Mouse (Mus musculus) left cerebral cortex, adult 2 months (tissue): ENCODE data around the gene Pfkl. TPM values are rescaled to one million over a fixed set of nuclear protein-coding genes. Genes with fewer than 3 reads are reported as not detected.

Source experiments
- DNase-seq, 2 experiments: peaks; one replicate each; pipeline ENCODE4 v3.0.0; 2021 to 2022; ENCODE audit warnings: low spot score in 2 of 2, mixed read lengths in 1 of 2; ENCODE audit errors: extremely low spot score in 1 of 2
- H3K27ac ChIP-seq: fragments of 200-600 bp; 2 replicates; pipeline ENCODE4 v1.8.1; 2022
- H3K4me3 ChIP-seq: fragments of 200-600 bp; 2 replicates; pipeline ENCODE4 v1.8.1; 2022
- CTCF ChIP-seq: fragments of 200-600 bp; IDR thresholded peaks from 2 replicates; pipeline ENCODE4 v1.8.1; 2022; ENCODE audit warnings: antibody characterized with exemption, mild to moderate bottlenecking, moderate library complexity
- intact Hi-C: fragments of 180-260 bp; cut with DNase I; formaldehyde crosslinking; loops from one replicate; pipeline ENCODE4 v1.15.1; 2025
- long read RNA-seq, 2 experiments: library from polyadenylated mRNA; stranded (forward); transcript quantifications; one replicate each; pipeline ENCODE4 v2.0.0; 2021; ENCODE audit warnings: borderline mapping rate in 2 of 2
- total RNA-seq, 2 experiments: library from RNA; stranded (reverse); gene quantifications; 2 replicates each; pipeline ENCODE4 v1.2.3; 2021

Gene Pfkl
- total RNA-seq: 100 to 1,000 TPM; 141 to 149 TPM
- long read RNA-seq, experiment 1, transcript Pfkl-201 (22 exons, 3,730 nt): major isoform, 471 of 525 reads
- long read RNA-seq, experiment 1, partial matches to known transcripts: 30 of 525 reads
- long read RNA-seq, experiment 1, other reads (novel, unspliced or antisense): 24 of 525 reads
- long read RNA-seq, experiment 2, transcript Pfkl-201 (22 exons, 3,730 nt): major isoform, 292 of 331 reads
- long read RNA-seq, experiment 2, partial matches to known transcripts: 23 of 331 reads
- long read RNA-seq, experiment 2, other reads (novel, unspliced or antisense): 14 of 331 reads

DNA sequence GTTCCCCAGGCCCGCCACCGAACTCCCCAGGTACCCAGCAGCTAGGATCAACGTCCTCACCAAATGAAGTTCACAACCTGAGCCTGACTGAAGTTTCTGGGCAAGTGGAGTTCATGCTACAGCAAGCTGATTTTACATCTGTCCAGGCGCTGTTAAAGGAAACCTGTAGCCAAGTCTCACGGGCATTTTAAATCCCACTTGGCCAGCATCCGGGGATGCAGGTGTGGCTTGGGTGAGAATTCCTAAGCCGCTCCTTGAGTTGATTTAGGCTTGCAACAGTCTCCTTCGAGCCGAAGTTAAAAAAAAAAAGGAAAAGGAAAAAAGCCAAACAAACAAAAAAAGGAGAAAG, at the start of gene Pfkl:
Pfkl (minus strand) TSS at position 139 of the 349 bp plus-strand sequence.
- no peak for TF ChIP-seq CTCF
- DNase-seq: no peak
- intact Hi-C loops: loop anchor here (2.0 to 10.0 kb wide), 3 partner anchors 25 to 385 kb away; partner anchors contain the start of gene Ube2g2
- peak within 1 kb of the TSS; percentile 85 for H3K4me3 ChIP-seq
- H3K27ac ChIP-seq: peak within 1 kb of the TSS; percentile 99

DNA sequence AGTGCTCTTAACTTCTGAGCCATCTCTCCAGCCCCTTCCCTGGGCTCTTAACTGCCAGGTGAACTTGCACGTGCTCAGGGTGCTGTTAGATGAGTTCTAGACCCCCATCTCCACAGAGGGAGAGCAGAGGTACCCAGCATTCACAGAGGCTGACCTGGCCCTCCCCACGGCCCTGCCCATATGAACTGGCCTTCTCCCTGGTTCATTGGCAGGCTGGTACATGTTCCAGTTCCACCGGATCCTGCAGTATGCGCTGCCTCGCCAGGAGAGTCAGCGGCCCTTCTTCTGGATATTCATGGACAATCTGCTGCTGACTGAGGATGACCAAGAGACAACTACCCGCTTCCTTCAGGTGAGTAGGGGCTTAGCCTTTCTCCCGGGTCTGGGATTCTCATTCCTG, 47.2 kb upstream of the Pfkl start:
- intact Hi-C loops: no loop called here
- no peak for DNase-seq

DNA sequence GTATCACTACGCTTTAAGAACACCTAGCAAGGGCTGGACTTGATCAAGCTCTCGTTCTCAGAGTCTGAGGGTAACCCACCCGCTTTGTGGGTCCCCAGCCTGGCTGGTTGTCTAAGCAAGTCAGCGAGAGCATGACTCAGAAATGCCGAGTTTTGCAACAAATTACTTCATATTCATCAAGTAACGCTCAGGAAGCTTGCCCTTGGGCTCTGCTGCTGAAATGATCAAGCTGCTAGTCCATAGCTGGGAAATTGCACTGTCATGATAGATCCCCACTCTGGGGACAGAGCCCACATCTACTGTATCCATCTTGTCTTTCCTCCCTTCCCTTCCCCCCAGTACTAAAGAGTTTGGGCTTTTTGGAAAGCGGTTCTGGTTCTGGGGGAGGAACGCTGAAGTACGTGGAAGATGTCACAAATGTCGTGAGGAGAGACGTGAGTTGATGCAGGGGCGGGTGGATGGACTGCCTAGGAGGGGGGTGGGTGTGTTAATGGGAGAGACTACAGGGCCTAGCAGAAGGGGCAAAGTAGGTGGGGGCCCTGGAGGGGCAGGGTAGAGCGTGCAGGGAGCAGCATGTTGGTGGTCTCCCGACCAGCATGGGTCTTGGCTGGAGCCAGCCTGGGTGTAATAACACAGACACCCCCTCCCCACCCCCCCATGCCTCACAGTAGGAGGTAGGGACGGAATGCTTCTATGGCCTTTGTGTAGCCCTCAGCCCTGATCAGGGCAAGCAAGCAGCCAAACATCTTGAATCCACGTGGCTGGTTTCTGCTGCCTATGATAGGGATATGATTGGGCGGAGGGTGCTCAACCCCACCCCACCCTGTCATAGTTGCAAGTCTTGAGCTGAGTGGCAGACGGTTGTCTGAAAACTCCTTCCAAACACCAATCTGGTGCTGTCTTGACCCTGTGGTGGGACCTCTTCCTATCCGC, 45.0 kb upstream of the Pfkl start:
- TF ChIP-seq CTCF: no peak
- intact Hi-C loops: no loop called here
- Histone ChIP-seq H3K4me3 (no peak overlapping the region), H3K27ac (no peak overlapping the region)
- no peak for DNase-seq

More for the DNA sequence above, 47.2 kb upstream of the Pfkl start:
- no peak for TF ChIP-seq CTCF
- Histone ChIP-seq H3K27ac (no peak overlapping the region), H3K4me3 (no peak overlapping the region)

DNA sequence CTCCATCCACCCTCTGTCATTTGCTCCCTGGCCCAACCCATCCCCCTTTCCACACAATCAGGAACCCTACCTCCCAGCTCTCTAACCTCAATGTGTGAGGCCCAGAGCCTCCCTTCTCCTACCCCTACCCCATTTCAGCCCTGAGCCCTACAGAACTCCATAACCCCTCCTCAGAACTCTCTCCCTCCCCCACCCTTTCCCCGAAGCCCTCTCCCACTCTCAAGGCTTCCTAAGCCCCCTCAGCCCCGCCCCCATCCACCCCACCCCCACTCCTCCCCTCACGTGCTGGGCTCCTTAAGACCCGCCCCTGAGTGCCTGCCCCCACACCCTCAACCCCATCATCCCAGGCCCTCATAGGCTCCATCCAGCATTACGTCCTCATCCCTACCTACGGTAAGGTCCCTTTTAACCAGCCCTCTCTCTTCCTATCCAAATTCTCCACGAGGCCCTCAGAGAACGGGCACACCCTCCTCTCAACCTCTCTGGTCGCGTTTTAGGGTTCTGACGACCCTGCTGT, 39.7 kb upstream of the Pfkl start:
- no peak for TF ChIP-seq CTCF
- intact Hi-C loops: no loop called here
- no peak overlapping the region for H3K4me3 ChIP-seq
- no peak for DNase-seq
- H3K27ac ChIP-seq: no peak overlapping the region

DNA sequence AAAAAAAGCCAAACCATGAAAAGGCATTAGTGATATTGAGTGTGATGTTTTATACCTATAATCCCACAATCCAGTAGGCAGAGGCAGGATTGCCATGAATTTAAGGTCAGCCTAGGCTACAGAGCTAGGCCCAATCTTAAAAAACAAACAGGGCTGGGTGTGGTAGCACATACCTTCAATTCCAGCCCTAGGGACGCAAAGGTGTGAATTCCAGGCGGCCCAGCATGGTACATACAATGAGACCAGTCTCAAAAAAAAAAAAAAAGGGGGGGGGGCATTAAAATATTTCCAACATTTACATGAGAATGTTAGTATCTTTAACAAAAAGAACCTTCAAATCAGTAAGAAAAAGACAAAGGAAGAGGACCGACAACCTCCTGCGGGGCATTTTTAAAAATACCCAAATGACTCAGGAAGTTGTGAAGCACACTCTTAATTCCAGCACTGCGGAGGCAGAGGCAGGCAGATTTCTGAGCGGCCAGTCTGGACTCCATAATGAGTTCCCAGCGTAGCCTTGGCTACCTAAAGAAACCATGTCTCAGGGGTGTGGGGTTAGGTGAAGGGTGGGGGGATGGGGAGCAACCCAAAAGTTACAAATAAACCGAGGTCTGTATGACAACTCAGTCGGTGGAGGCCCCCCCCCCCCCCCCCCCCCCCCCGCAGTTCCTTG, 38.3 kb upstream of the Pfkl start:
- no peak for DNase-seq
- TF ChIP-seq CTCF: no peak
- H3K4me3 ChIP-seq: no peak overlapping the region
- no peak overlapping the region for H3K27ac ChIP-seq
- intact Hi-C loops: no loop called here

DNA sequence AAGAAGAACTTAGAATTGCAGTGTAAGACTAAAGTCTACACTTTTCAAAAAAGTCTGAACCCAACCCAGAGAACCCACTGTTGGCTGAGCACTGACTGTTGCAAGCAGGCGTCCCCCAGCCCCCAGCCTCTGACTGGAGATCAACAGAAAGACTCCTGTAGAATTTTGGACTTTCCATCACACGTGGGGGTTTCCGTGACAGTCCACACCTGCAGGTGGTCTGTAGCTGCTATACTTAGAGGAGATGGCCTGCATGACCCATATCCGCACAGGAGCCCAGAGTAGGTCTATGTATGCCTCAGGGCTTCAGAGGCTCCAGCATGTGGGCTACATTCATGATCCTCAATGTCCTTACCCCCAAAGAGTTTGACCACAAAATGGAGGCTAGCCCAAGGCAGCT, 36.5 kb upstream of the Pfkl start:
- Histone ChIP-seq H3K4me3 (no peak overlapping the region), H3K27ac (no peak overlapping the region)
- DNase-seq: no peak
- intact Hi-C loops: no loop called here
- TF ChIP-seq CTCF: no peak

DNA sequence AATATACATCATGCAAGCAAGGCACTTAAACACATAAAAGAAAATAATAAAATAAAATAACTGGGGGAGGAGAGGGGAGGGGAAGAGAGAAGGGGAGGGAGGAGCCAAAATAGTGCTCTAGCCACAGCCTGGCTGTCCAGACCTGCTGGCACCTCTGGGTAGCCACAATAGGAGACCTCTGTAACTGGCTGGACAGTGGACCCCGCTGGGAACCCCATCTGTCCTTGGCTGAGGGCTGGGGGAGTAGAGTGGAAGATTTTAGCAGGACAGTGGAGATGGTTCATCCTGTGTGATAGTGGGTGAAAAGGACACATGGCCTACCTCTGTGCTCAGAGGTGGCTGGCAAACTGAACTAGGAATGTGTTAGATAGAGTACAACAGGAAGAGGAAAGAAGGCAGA, 34.6 kb upstream of the Pfkl start:
- no peak overlapping the region for H3K4me3 ChIP-seq
- no peak for DNase-seq
- H3K27ac ChIP-seq: no peak overlapping the region
- intact Hi-C loops: no loop called here
- no peak for TF ChIP-seq CTCF

DNA sequence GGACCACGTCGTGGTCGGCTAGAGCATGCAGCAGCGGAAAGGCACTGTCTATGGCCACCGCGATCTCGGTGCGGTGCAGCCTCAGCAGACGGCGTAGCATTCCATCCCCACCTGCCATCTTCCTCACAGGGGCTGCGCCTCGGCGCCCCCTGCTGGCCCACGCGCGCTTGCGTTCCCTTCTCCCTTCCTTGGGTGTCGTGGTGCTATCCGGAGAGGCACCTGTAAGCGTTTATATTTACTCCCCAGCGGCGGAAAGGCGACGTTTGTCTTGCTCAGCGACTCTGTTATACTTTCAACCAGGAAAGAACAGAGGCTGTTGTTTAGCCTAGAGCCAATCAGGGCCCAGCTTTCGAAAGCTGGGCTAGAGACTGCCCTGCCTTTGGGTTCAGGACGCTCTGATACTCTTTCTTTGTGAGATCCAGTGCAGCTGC, 33.5 kb upstream of the Pfkl start, which contains the start of gene Aire:
Aire (minus strand) TSS at position 205 of the 431 bp plus-strand sequence.
- intact Hi-C loops: no loop called here
- peak; percentile 89 for TF ChIP-seq CTCF
- no peak within 1 kb of the TSS for H3K4me3 ChIP-seq

DNA sequence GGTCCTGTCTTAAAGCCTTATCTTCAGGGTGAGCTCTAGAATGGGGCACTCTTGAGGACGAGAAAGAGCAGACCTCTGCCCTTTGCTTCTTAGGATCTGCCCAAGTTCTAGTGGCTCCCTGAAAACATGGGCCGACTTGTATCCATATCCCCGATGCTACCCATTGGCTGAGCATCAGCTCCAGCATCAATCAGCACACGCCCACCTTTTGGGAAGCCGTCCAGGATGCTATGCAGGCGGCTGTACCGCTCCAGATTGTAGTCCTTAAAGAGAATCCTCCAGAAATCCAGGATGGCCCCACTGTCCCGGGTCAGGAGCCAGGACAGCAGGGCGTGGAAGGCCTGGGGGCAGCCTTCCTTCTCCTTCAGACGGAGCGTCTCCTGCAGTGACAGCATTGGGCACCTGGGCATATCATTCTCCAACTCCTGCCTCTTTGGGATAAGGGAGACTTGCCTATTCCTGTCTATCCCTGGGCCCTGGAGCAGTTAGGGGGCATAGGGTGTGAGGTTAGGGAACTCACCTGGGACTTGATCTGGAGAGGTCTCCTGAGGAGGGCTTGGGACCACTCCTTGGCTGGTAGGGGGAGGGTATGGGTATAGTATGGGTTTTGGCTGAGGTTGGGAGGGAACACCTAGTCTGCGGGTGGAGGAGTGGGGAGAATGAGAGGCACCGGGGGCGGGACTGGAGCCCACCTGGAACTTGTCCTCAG, 33.0 kb upstream of the Pfkl start:
- no peak overlapping the region for H3K27ac ChIP-seq
- peak; percentile 26 to 36 for DNase-seq
- no peak overlapping the region for H3K4me3 ChIP-seq
- TF ChIP-seq CTCF: no peak
- intact Hi-C loops: no loop called here

More for the DNA sequence above, 33.5 kb upstream of the Pfkl start, which contains the start of gene Aire:
- no peak within 1 kb of the TSS for H3K27ac ChIP-seq
- peak; percentile 38 to 58 for DNase-seq

DNA sequence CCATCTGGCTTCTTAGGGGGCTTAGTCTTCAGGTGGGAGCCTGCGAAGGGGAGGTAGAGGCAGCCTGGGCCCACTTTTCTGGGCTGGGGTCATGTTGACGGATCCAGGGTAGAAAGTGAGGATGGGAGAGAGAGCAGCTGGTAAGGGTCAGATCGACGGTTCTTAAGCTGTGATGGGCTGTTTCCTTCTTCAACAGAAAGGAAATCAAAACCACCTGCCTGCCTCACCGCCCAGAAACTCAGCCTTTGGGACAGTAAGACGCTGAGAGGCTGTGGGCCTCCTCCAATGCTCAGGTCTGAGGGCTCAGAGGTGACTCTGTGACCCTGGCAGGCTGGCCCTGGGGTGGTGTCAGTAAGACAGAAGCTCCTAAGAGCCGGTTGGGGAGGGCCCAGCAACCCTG, 32.2 kb upstream of the Pfkl start:
- TF ChIP-seq CTCF: no peak
- DNase-seq: no peak
- H3K27ac ChIP-seq: no peak overlapping the region
- H3K4me3 ChIP-seq: no peak overlapping the region
- intact Hi-C loops: no loop called here

DNA sequence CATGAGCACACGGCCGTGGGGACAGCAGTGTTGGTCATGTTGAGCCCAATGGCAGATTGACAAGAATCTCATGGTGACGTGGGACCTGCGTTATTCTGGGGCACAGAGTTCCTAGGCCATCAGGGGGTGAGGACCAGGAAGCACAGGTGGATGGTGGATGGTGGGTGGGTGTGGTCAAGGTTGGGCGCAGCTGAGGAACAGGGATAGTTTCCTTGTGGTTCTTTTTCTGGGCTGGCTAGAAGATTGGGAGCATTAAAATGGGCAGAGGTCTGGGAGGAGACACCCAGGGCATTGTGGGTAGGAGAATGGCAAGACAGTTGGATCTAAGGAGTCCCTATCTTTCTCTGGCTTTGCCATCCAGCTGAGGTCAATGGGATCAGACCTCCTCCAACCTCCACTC, 31.8 kb upstream of the Pfkl start, which contains the start of gene Dnmt3l:
Dnmt3l (plus strand) TSS at position 301 of the 400 bp plus-strand sequence.
- no peak for DNase-seq
- intact Hi-C loops: no loop called here
- TF ChIP-seq CTCF: no peak
- Histone ChIP-seq H3K4me3 (no peak within 1 kb of the TSS), H3K27ac (no peak within 1 kb of the TSS)
